Mouse (Mus musculus) myocyte (in vitro differentiated cells): Measurements from ENCODE around the gene Ppp2r2d.

Source experiments
- E2F4 ChIP-seq: IDR thresholded peaks from one replicate; pipeline ENCODE4 v1.6.1; 2011; ENCODE audit warnings: mild to moderate bottlenecking, control low read depth, moderate library complexity; ENCODE audit not compliant: insufficient read depth
- POLR2AphosphoS2 ChIP-seq: IDR thresholded peaks from one replicate; pipeline ENCODE4 v1.6.1; 2011; ENCODE audit warnings: low read depth, control low read depth; ENCODE audit not compliant: insufficient read length

DNA sequence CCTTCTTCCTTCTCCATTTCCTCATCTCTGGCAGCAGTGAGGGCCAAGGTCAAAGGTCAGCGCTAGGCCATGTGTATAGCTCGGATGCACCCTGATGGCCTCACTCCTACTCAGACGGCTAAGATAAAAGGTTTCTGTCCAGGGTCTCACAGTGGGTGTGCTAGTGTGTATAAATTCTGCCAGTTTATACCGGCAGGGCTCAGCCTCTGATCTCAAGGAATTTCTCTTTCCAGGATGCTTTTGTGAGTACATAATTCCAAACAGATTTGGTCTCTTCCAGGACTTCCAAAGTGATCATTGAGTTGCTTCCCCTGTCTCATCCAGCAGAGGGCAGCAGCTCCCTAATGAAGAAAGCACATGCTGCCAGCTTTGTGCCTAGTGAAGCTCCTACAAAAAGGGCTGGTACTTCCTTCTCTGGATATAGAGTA, 5.3 kb upstream of the Ppp2r2d start:
- TF ChIP-seq E2F4 (no peak), POLR2AphosphoS2 (no peak)
